Mouse (Mus musculus): ENCODE measurements around the gene Dmrta2. TPM values are rescaled to one million over a fixed set of nuclear protein-coding genes. Genes with fewer than 3 reads are reported as not detected.

Dmrta2 gene
- total RNA-seq (2021): under 1 TPM in 1 of 2 experiments, not detected in 1; 0.13 TPM
- long read RNA-seq, experiment 1: 0 reads
- long read RNA-seq, experiment 2: 0 reads

DNA sequence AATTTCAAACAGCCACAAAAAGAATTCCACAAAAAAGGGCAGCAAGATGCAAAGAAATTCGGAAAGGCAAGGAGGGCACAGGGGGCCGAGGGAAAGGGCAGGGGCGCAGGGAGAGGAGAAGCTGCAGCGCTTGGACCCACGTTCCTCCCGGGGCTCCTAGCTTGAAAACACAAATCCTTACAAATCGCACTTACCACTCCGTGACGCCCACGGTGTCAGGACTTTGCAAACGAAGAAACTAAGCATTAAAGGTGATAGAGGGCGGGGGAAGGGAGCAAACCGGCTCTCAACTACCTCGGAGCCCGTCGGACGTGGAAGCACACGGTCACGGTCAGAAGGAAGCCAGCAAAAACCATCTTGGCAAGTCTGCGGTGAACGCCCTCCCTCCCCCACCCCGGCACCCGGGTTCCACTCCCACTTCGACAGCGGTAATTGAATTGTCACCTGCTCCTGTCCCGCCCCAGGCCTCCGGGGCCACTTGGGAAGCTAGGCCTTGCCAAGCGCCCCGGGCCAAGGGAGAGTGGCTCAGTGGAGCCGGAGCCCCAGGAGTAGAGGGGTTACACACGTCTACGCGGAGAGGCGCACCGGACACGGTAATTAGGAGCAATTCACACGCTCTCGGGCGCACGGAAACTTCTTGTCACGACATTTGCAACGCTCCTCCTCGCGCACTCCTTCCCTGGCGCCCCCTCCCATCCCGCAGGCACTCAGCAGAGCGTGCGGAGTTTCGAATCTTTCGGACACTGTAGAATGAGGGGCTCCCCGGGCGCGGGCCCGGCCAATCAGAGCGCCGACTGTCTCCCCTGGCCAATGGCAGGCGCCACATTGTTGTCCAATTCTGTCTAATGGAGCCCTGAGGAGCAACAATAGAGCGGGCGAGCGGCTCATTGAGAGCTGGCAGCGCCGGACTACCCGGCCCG is at the start of gene Dmrta2:
Dmrta2 (plus strand) TSS at position 906 of the 920 bp plus-strand sequence.
- DNase-seq: no peak

DNA sequence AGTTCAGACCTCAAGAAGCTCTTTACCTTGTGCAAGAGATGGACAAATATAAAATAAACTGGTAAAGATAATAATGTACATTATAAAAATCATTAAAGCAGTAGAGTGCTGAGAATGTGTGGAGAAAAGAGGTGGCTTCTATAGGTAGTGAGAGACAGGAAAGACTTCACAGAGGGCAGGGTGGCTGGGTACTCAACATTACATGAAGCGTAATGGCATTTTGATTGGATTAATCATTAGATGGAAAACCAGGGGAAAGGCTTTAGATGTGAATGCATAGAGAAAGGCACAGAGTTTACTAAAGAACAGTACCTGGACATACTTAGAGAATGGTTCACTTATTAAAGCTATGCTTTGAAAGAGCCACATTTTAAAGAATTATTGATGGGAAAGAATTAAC is 48.8 kb upstream of the Dmrta2 start:
- DNase-seq: no peak

- DNase-seq: no peak
Observed at GRCm38 (mm10) chr4:109930445-109930844, 47.4 kb upstream of the Dmrta2 start.

DNA sequence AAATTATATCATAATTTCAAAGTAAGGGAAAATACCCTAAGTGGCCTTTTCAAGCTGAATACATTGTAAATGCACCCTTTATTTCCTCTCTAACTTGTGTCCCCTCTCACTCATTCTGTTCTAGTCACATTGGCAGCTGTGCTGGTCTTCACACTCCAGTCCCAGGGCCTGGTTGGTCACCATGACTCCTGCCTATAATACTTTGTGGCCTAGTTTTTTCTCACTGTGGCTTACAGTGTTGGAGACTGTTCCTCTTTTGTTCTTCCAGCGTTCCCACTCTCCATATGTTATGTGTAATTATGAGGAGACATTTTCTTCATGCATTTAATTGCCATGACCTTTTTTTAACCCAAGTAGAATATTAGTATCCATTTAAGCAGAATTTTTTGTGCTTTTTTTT is 46.9 kb upstream of the Dmrta2 start:
- DNase-seq: no peak

DNA sequence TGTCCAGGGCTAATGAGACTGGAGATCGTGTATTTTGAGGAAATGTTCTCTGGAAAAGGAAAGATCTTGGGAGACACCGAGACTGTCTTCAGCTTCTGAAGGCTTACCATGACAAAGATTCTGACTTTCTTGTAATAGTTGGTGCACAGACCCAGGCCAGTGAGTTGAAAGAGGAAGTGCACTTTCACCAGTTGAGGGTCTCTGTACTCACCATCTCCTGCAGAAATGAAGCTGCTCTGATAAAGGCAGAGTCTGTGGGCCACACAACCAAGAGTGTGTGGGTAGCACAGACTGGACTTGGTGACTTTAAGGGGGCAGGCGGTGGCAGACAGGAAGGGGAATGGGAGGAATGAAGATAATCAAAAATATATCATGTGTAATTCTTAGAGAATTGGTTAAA is 41.3 kb upstream of the Dmrta2 start:
- DNase-seq: no peak

DNA sequence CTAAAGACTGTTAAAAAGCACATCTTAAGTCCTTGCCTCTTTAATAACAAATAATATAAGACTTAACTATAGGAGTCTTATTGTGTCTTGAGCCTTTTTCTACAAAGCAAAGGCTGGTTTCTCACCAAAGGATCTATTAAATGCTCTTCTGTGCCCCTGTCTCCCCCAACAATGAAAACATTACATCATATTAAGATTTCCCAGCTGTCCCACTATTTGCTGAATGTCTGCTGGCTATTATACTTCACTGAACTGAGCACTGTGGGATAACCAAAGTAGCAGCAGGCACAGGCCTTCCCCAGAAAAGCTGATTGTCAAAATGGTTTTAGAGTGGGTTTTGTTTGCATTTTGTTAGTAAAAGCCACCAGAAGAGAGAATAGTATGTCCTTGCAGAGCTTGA is 38.6 kb upstream of the Dmrta2 start:
- no peak for DNase-seq

GRCm38 (mm10) chr4:109945554-109945953 is 32.3 kb upstream of the Dmrta2 start:
- DNase-seq: no peak

- DNase-seq: no peak
Observed at GRCm38 (mm10) chr4:109949307-109949706, 28.5 kb upstream of the Dmrta2 start.

GRCm38 (mm10) chr4:109953509-109953908 is 24.3 kb upstream of the Dmrta2 start:
- DNase-seq: no peak

- no peak for DNase-seq
Observed at GRCm38 (mm10) chr4:109960201-109960935, 17.5 kb upstream of the Dmrta2 start.

DNA sequence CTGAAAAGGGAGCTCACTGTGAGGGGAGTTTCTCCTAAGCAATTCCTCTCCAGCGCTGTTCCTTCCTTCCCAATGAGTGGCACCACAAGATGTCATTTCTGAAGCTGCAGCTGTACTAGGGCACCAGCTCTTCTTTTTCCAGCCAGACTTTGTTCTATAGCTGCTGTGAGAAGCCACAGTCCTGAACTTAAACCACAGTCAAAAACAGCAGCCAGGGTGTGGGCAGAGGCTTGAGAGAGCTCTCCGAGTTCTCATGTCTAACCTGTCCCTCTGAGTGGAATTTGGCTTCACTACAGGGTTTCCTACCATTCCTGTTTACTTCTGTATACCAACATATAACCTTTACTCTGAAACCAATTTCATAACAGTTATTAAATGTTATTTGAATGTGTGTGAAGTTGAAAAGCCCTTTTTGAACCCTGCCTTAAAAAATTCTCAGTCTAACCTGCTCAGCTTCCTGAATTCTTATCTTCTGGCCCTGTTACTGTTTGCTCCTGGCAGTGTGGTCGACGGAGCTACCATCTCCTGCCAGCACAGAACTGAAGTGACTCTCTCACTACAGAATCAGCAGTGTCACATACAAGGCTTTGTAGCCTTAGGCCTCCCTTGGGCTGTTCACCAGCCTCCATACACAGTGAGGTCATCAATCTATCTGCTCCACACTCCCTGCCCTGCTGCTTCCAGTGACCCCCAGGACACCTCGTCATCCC is 14.1 kb upstream of the Dmrta2 start:
- DNase-seq: no peak

- DNase-seq: no peak
Observed at GRCm38 (mm10) chr4:109969561-109969960, 8.3 kb upstream of the Dmrta2 start.

DNA sequence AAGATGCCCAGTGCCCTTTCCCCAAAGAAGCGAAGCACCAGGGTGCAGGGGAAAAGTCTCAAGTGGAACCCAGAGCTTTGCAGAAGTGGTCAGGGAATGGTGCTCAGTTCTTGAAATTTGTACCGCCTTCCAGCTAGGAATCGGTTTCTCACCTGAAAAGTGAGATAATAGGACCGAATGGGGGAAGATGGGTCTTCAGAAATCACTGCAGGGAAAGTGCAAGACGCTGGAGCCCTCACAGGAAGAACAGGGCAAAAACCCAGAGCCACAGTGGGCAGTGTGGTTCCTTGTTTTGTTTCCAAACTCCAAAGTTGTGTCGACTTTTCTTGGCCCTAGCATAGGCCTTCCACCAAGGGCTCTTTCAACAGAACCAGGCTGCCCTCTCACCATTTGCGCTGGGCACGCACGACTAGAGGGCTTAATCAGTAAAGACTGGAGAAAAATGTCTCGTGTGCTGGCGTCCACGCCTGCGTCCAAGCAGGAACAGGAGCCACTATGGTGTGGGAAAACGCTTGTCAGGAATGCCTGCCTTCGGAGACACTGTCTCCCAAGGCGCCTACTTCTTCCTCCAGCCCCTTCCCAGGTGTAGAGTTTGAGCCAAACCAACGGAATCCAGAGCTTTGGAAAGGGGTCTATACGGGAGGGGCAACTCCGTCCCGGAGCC is 3.7 kb upstream of the Dmrta2 start:
- DNase-seq: no peak

GRCm38 (mm10) chr4:109974655-109975380 is 3.0 kb upstream of the Dmrta2 start:
- no peak for DNase-seq

GRCm38 (mm10) chr4:109975381-109976240 is 2.2 kb upstream of the Dmrta2 start:
- DNase-seq: no peak

DNA sequence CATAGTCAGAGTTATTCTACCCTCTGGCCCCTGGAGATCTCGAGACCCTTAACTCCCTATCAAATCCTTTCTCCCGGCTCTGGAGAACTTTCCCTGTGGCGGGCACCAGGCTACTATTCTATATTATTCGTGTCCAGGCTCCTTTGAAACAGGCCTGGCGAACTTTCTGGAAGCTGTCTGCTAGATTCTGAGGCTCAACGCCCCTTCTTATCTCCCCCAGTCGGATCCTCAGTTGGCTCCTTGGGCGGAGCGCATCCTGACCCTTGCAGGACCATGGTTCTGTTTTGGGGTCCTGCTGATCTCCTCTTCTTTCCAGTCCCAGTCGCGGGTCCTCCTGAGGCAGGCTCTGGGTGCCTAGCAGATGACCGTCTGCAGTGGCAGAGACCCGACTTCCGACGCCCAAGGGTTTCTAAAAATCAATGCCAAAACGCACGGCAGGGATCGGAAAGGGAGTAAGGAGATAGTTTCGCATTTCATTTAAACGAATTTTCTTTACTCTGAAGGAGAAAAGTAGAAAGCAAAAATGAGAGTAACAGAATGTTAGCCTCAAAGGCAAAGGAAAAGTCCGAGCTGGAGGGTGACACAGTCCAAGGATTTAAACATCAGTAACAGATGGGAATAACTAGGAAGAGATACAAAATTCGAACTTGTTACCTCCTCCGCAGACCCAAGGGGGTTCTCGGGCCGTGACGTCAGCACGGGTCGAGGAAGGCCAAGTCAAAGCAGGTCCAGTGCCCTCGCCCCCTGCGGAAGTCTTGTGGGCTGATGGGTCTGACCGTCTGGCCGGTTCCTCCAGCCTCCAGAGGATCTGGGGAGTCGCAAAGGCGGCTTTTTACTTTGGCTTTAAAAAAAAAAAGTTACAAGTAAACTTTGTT is 1.3 kb upstream of the Dmrta2 start:
- no peak for DNase-seq

GRCm38 (mm10) chr4:109978068-109978857 is 410 bp downstream of the Dmrta2 start:
- no peak for DNase-seq

- DNase-seq: no peak
Observed at GRCm38 (mm10) chr4:109978858-109979340, 1.0 kb downstream of the Dmrta2 start.

Measured in adrenal gland, postnatal 36 days (tissue).